Mouse (Mus musculus) MEL (cell line): Measurements from ENCODE around the gene Pi4k2a. TPM values are rescaled to one million over a fixed set of nuclear protein-coding genes. Genes with fewer than 3 reads are reported as not detected.

Experiments used
- DNase-seq: peaks from one replicate; pipeline ENCODE4 v3.0.0; 2011; ENCODE audit warnings: low read depth, low spot score
- H3K27ac ChIP-seq: 2 replicates; pipeline ENCODE4 v1.5.1; 2012; ENCODE audit warnings: low read depth, mild to moderate bottlenecking, control low read depth, low read length, moderate library complexity; ENCODE audit not compliant: control insufficient read depth
- H3K27me3 ChIP-seq, 2 experiments: fragments of 150-350 bp in 1 of 2; sonication (generic) in 1 of 2; 2 replicates each; pipeline ENCODE4 v1.6.1; 2012; ENCODE audit warnings: low read length in 2 of 2, mild to moderate bottlenecking in 2 of 2, improper control_type of control experiment in 1 of 2, moderate library complexity in 1 of 2; ENCODE audit not compliant: insufficient read depth in 2 of 2, control insufficient read depth in 1 of 2
- H3K36me3 ChIP-seq, 2 experiments: 2 replicates each; pipeline ENCODE4 v1.6.1; 2012 to 2014; ENCODE audit warnings: low read length in 2 of 2, improper control_type of control experiment in 1 of 2, inconsistent platforms in 1 of 2, mild to moderate bottlenecking in 1 of 2; ENCODE audit not compliant: insufficient read depth in 2 of 2, control insufficient read depth in 1 of 2
- H3K4me1 ChIP-seq, 2 experiments: fragments of 150-350 bp in 1 of 2; sonication (generic) in 1 of 2; 2 replicates each; pipeline ENCODE4 v1.6.1; 2012; ENCODE audit warnings: low read length in 2 of 2, improper control_type of control experiment in 1 of 2, mild to moderate bottlenecking in 1 of 2; ENCODE audit not compliant: insufficient read depth in 2 of 2, control insufficient read depth in 1 of 2
- H3K4me3 ChIP-seq, 2 experiments: fragments of 150-350 bp in 1 of 2; sonication (generic) in 1 of 2; 2 replicates each; pipeline ENCODE4 v1.5.1; 2012; ENCODE audit warnings: low read depth in 2 of 2, low read length in 2 of 2, mild to moderate bottlenecking in 2 of 2, moderate library complexity in 2 of 2, control low read depth in 1 of 2, improper control_type of control experiment in 1 of 2; ENCODE audit not compliant: control insufficient read depth in 1 of 2, insufficient read depth in 1 of 2
- H3K79me2 ChIP-seq: 2 replicates; pipeline ENCODE4 v1.6.1; 2012; ENCODE audit warnings: mild to moderate bottlenecking, low read length, moderate library complexity; ENCODE audit not compliant: control insufficient read depth, poor library complexity, insufficient read depth
- H3K9ac ChIP-seq: 2 replicates; pipeline ENCODE4 v1.6.1; 2012; ENCODE audit warnings: low read depth, mild to moderate bottlenecking, control low read depth, low read length, moderate library complexity; ENCODE audit not compliant: control insufficient read depth, poor library complexity, severe bottlenecking
- H3K9me3 ChIP-seq: fragments of 150-350 bp; sonication (generic); replicated peaks from 2 replicates; pipeline ENCODE4 v1.6.1; 2012; ENCODE audit warnings: mild to moderate bottlenecking, low read length, improper control_type of control experiment, moderate library complexity; ENCODE audit not compliant: insufficient read depth
- BHLHE40 ChIP-seq: IDR thresholded peaks from 2 replicates; pipeline ENCODE4 v1.6.1; 2012; ENCODE audit warnings: low read depth, mild to moderate bottlenecking, inconsistent platforms, low read length, improper control_type of control experiment, borderline replicate concordance
- CHD2 ChIP-seq: IDR thresholded peaks from 2 replicates; pipeline ENCODE4 v1.6.1; 2011; ENCODE audit warnings: low read length, improper control_type of control experiment
- CTCF ChIP-seq, 3 experiments: IDR thresholded peaks in 2 of 3; conservative IDR thresholded peaks in 1 of 3; 2 replicates each; pipeline ENCODE4 v1.5.1; 2011 to 2012; ENCODE audit warnings: low read length in 3 of 3, low read depth in 2 of 3, mild to moderate bottlenecking in 2 of 3, improper control_type of control experiment in 1 of 3, inconsistent platforms in 1 of 3, mixed read lengths in 1 of 3, moderate library complexity in 1 of 3; ENCODE audit not compliant: control insufficient read depth in 1 of 3, insufficient read depth in 1 of 3, poor library complexity in 1 of 3, severe bottlenecking in 1 of 3
- ELF1 ChIP-seq: IDR thresholded peaks from 2 replicates; pipeline ENCODE4 v1.6.1; 2014; ENCODE audit warnings: low read depth, mild to moderate bottlenecking, inconsistent platforms, low read length, improper control_type of control experiment, moderate library complexity
- EP300 ChIP-seq, 2 experiments: IDR thresholded peaks; 2 replicates each; pipeline ENCODE4 v1.6.1; 2011; ENCODE audit warnings: improper control_type of control experiment in 2 of 2, low read length in 2 of 2, low read depth in 1 of 2, mild to moderate bottlenecking in 1 of 2
- GATA1 ChIP-seq: IDR thresholded peaks from 2 replicates; pipeline ENCODE4 v1.6.1; 2011; ENCODE audit warnings: low read depth, low read length, improper control_type of control experiment
- HCFC1 ChIP-seq: IDR thresholded peaks from 2 replicates; pipeline ENCODE4 v1.6.1; 2012; ENCODE audit warnings: low read depth, mild to moderate bottlenecking, inconsistent platforms, low read length, improper control_type of control experiment, moderate library complexity
- JUND ChIP-seq: IDR thresholded peaks from 2 replicates; pipeline ENCODE4 v1.6.1; 2011; ENCODE audit warnings: low read depth, mild to moderate bottlenecking, improper control_type of control experiment, low read length
- KAT2A ChIP-seq: conservative IDR thresholded peaks from 2 replicates; pipeline ENCODE4 v1.6.1; 2012; ENCODE audit warnings: low read depth, low read length, improper control_type of control experiment, inconsistent platforms
- MAX ChIP-seq: IDR thresholded peaks from 2 replicates; pipeline ENCODE4 v1.6.1; 2011; ENCODE audit warnings: low read length, improper control_type of control experiment
- NRF1 ChIP-seq: IDR thresholded peaks from 2 replicates; pipeline ENCODE4 v1.6.1; 2014; ENCODE audit warnings: low read depth, mild to moderate bottlenecking, inconsistent platforms, low read length, improper control_type of control experiment, moderate library complexity; ENCODE audit not compliant: poor library complexity, insufficient read depth, severe bottlenecking
- POLR2A ChIP-seq, 2 experiments: IDR thresholded peaks; 2 replicates each; pipeline ENCODE4 v1.6.1; 2011 to 2012; ENCODE audit warnings: low read length in 2 of 2, mild to moderate bottlenecking in 2 of 2, control low read depth in 1 of 2, improper control_type of control experiment in 1 of 2, low read depth in 1 of 2, moderate library complexity in 1 of 2; ENCODE audit not compliant: control insufficient read depth in 1 of 2, insufficient read depth in 1 of 2, poor library complexity in 1 of 2
- POLR2AphosphoS5 ChIP-seq: IDR thresholded peaks from 2 replicates; pipeline ENCODE4 v1.6.1; 2012; ENCODE audit warnings: low read depth, borderline replicate concordance, mild to moderate bottlenecking, inconsistent platforms, low read length, moderate library complexity, mixed read lengths
- RCOR1 ChIP-seq: IDR thresholded peaks from 2 replicates; pipeline ENCODE4 v1.6.1; 2012; ENCODE audit warnings: low read depth, mild to moderate bottlenecking, inconsistent platforms, low read length, improper control_type of control experiment
- SIN3A ChIP-seq: IDR thresholded peaks from 2 replicates; pipeline ENCODE4 v1.6.1; 2012; ENCODE audit warnings: low read length, improper control_type of control experiment, inconsistent platforms
- SMC3 ChIP-seq: IDR thresholded peaks from 2 replicates; pipeline ENCODE4 v1.6.1; 2011; ENCODE audit warnings: low read depth, low read length, improper control_type of control experiment
- TAL1 ChIP-seq: IDR thresholded peaks from 2 replicates; pipeline ENCODE4 v1.6.1; 2012; ENCODE audit warnings: mild to moderate bottlenecking, inconsistent platforms, low read length, moderate library complexity, mixed read lengths
- TCF12 ChIP-seq: IDR thresholded peaks from 2 replicates; pipeline ENCODE4 v1.6.1; 2014; ENCODE audit warnings: low read depth, mild to moderate bottlenecking, inconsistent platforms, low read length, improper control_type of control experiment, moderate library complexity
- USF1 ChIP-seq: IDR thresholded peaks from 2 replicates; pipeline ENCODE4 v1.6.1; 2014; ENCODE audit warnings: low read depth, mild to moderate bottlenecking, inconsistent platforms, low read length, improper control_type of control experiment, moderate library complexity
- USF2 ChIP-seq, 2 experiments: IDR thresholded peaks; 2 replicates each; pipeline ENCODE4 v1.6.1; 2011 to 2012; ENCODE audit warnings: improper control_type of control experiment in 2 of 2, low read length in 2 of 2, borderline replicate concordance in 1 of 2, inconsistent platforms in 1 of 2, low read depth in 1 of 2, mild to moderate bottlenecking in 1 of 2; ENCODE audit not compliant: insufficient read depth in 1 of 2
- ZC3H11A ChIP-seq: IDR thresholded peaks from 2 replicates; pipeline ENCODE4 v1.6.1; 2012; ENCODE audit warnings: low read depth, mild to moderate bottlenecking, inconsistent platforms, low read length, improper control_type of control experiment
- ZKSCAN1 ChIP-seq: IDR thresholded peaks from 2 replicates; pipeline ENCODE4 v1.6.1; 2012; ENCODE audit warnings: low read depth, mild to moderate bottlenecking, inconsistent platforms, low read length, improper control_type of control experiment, moderate library complexity
- ZMIZ1 ChIP-seq: IDR thresholded peaks from 2 replicates; pipeline ENCODE4 v1.6.1; 2012; ENCODE audit warnings: low read depth, mild to moderate bottlenecking, inconsistent platforms, low read length, improper control_type of control experiment, moderate library complexity
- polyA plus RNA-seq, 2 experiments: library from polyadenylated mRNA; stranded (reverse) in 1 of 2; unstranded in 1 of 2; fragments of >175 nt in 1 of 2; fragments of >200 nt in 1 of 2; gene quantifications; 2 replicates each; pipeline versions ENCODE4 v1.2.1 to v1.2.4; 2012; ENCODE audit warnings: low replicate concordance in 2 of 2, low read depth in 1 of 2; ENCODE audit not compliant: insufficient read length in 2 of 2, insufficient read depth in 1 of 2, missing spikeins in 1 of 2
- total RNA-seq: library from RNA; depleted of rRNA; stranded (reverse); fragments of 300-350 nt; gene quantifications from 2 replicates; pipeline ENCODE4 v1.2.3, GENCODE M21; 2012

Pi4k2a gene
- total and polyA plus RNA-seq, 3 experiments = 10.2 to 30.3 TPM; not detected in 1

GRCm38 (mm10) chr19:42068441-42069240 is 21.6 kb upstream of the Pi4k2a start:
- Histone ChIP-seq H3K36me3 (no peaks in the 10 kb centered on the region), H3K27ac (no peak overlapping the region)
- DNase-seq = no peak

DNA sequence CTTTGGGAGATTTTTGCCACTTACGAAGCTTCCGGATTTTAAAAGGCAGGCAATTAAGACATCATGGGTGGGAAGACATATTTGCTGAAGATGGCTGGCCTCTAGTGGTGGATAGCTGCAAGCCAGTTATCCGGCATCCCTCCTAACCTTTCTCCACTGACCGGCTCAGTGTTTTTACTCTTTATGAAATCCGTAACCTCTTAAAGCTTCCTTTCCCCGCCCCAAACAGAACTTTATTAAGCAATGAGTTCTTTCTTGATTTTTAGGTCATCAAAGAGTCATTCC is 21.1 kb upstream of the Pi4k2a start:
- Histone ChIP-seq H3K4me1 (no peaks in the 10 kb centered on the region), H3K4me3 (no peak overlapping the region), H3K9ac (no peak overlapping the region), H3K27me3 (peaks cover 19 to 29% of the 10 kb centered on the region in 2 experiments), H3K79me2 (no peaks in the 10 kb centered on the region), H3K9me3 (no peaks in the 10 kb centered on the region), H3K36me3 (no peaks in the 10 kb centered on the region), H3K27ac (no peak overlapping the region)
- TF ChIP-seq USF2 (IDR thresholded peaks at IDR 0.05; ENCODE audit: borderline replicate concordance in 1 of 2, insufficient read depth in 1 of 2, low read depth in 1 of 2, low read length in 2 of 2) (no peak), ZMIZ1 (no peak), ELF1 (no peak), SMC3 (no peak), EP300 (IDR thresholded peaks at IDR 0.05; ENCODE audit: low read depth in 1 of 2, low read length in 2 of 2) (no peak), ZKSCAN1 (no peak), TAL1 (no peak)
- no peak for DNase-seq

More at GRCm38 (mm10) chr19:42068441-42069240, 21.6 kb upstream of the Pi4k2a start:
- H3K9me3 ChIP-seq = no peaks in the 10 kb centered on the region
- no peak overlapping the region for H3K4me3 ChIP-seq
- TF ChIP-seq SIN3A = no peak
- no peak for TF ChIP-seq ELF1
- no peak for TF ChIP-seq KAT2A
- no peak for TF ChIP-seq HCFC1
- no peak for TF ChIP-seq ZKSCAN1
- no peak for TF ChIP-seq RCOR1
- TF ChIP-seq JUND = no peak
- TF ChIP-seq TCF12 = no peak
- TF ChIP-seq USF1 = no peak
- TF ChIP-seq CTCF (IDR thresholded peaks at IDR 0.05 in 2 of 3, conservative IDR thresholded peaks at IDR 0.05 in 1 of 3; ENCODE audit: control insufficient read depth in 1 of 3, insufficient read depth in 1 of 3, low read depth in 2 of 3, low read length in 3 of 3, poor library complexity in 1 of 3, severe bottlenecking in 1 of 3) = no peak
- TF ChIP-seq BHLHE40 = no peak
- TF ChIP-seq NRF1 = no peak
- no peak for TF ChIP-seq POLR2AphosphoS5
- TF ChIP-seq CHD2 = no peak
- TF ChIP-seq MAX = no peak
- TF ChIP-seq POLR2A (IDR thresholded peaks at IDR 0.05; ENCODE audit: control insufficient read depth in 1 of 2, insufficient read depth in 1 of 2, low read depth in 1 of 2, low read length in 2 of 2, poor library complexity in 1 of 2) = no peak
- no peak for TF ChIP-seq EP300 (IDR thresholded peaks at IDR 0.05; ENCODE audit: low read depth in 1 of 2, low read length in 2 of 2)
- TF ChIP-seq ZC3H11A = no peak
- TF ChIP-seq GATA1 = no peak
- no peak overlapping the region for H3K9ac ChIP-seq
- no peaks in the 10 kb centered on the region for H3K4me1 ChIP-seq
- peaks cover 20 to 32% of the 10 kb centered on the region in 2 experiments for H3K27me3 ChIP-seq
- H3K79me2 ChIP-seq = no peaks in the 10 kb centered on the region
